Mouse (Mus musculus): ENCODE measurements around the gene Gmds.

Gmds gene

DNA sequence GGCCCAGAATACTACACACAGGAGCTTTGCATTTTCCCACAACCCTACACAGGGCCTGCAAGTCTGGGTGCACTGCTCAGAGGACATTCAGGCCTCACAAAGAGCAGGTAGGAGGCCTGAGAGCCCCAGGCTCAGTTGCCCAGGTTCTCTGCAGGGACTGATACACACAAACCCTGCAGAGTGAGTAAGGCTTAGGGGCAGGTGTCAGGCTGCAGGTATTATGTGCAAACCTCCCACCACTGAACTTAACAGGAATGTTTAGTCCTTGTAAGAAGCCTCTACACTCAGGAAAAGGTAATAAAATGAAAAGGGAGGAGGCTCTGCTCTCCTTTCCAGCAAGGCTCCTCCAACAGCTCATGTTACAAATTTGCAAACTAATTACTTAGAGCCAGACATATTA, 313.7 kb downstream of the Gmds start:
- DNase-seq, result no peak

DNA sequence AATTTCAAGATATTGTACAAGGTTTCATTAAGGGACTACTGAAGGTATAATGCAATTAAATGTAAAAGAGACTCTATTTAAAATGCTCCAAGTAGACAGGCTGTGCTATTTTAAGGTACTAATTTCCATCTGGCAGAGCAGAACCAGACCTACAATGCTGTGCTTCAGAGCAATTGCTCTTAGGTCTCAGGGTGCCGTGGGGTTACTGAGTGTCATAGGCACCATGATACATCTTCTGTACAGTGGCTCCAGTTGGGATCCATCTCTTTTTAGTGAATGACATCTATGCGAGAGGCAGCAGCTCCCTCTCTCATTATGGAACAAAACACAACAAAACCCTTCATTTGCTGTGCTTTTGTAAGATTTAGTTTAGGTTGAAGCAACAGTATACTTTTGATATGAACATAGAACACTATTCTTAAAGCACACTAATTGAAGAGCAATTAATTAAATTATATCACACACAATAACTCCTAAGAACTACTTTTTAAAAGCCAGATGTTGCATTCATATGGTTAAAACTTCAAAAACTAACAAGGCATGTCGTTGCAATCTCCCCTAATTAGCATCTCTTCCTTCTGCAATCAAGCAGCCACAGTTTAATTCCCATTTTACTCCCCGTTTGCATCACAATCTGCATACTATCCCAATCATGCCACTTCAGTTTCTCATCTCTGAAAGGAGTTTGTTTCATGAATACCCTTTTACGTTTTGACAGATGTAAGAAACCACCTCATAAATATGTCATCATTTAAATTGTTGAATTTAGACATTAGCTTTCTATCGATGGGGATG, 317.9 kb downstream of the Gmds start:
- no peak for DNase-seq

DNA sequence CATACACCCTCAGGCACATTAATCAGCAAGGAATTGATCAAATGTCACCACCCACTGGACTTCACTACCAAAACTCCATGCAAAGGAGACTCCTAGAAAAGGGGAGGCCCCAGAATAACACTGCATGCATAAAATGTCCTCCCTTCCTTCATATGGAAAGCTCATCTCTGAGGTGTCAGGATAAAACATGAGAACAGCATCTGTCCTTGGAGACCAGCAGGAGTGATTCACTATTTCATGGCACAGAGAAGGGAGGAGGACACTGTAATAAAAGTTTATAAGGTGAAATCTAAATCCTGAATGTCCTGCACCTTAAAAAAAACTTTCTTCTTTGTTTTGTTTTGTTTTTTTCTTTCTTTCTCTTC, 319.3 kb downstream of the Gmds start:
- DNase-seq, result no peak

DNA sequence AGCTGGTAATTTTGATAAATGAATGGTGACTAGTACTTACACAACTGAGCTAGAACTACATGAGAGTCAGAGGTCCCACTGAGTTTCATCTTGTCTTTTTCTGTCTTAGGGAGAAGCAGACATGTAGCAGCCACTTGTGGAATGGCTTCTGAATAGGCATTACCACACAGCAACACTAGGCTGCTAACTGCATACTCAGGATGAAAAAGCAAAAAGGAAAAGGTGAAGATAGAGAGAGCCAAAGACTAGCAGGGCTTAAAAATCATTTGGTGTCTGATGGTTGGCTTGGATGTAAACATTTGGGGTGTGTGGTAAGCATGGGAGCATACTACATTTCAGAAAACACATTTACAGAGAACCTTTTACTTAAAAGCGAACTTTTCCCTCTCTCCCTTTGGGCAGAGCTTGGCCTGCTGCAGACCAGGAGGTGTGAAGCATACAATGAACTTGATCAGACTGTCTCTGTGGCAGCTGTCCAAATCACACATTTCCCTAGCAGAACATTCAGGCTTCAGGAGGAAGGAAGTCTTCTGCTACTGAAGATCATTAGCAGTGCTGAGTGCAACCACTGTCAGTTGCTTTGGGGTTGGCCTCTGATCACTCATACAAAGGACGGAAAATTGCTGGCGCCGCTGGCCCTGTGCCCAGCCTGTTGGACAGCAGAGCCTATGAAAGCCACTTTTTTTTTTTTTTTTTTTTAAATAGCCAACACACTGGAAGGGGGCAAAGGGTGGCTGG, 319.9 kb downstream of the Gmds start:
- peak; percentile 32 to 65 for DNase-seq

DNA sequence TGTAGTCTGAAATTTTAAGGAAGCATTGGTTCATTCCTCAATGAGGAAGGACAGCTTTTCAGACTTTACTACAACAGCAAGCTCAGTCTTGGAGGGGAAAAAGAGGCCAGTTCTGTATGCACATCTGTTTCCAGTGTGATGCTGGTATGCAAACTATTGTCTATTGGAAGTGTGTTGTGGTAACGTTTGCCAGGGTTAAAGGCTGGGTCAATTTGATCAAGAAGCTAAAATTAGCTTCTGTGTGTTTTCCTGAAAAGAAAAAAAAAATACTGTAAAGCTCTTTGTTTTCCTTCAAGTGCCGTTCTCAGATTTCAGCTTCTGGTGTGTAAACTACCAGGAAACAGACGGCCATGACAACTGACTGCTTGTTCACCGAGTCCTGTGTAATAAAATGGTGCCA, 329.7 kb downstream of the Gmds start:
- DNase-seq, result no peak

DNA sequence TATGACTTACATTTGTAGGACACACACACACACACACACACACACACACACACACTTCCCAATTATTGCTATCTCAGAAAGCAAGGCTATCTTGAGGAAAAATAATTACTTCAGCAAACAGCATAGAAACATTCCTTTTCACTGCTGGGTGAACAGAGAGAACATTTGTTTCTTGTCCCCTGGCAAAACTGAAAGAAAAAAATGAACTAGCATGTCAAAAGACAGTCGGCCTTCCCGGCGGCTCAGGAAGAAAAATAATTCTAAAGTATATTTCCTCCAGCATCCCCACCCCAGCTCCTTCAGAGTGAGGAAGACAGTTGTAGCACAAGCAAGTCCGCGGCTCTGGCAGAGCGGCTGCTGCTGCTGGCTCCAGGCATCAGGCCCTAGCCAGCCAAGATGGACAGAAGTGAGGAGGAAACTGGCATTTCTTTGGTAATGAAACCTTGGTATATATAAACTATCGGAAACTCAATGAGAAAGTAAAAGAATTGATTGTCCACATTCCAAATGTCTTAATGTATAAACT, 330.4 kb downstream of the Gmds start:
- no peak for DNase-seq

DNA sequence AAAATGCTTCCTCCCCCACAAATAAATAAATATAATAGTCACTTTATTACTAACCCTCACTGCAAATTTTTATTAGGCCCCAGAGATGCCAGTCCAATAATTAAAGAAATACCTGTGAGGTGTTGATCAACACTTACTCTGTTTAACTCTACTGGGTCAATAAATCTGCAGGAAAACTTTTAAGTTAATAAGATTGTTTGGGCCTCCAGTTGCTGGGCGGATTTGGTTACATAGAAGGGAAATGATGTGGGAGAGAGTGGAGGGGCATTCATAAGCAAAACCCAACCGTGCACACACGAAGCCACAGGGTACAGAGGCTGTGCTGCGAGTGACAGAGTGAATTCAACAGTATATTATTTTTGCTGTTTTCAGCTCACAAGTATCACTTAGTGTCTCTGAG, 345.1 kb downstream of the Gmds start:
- no peak for DNase-seq

DNA sequence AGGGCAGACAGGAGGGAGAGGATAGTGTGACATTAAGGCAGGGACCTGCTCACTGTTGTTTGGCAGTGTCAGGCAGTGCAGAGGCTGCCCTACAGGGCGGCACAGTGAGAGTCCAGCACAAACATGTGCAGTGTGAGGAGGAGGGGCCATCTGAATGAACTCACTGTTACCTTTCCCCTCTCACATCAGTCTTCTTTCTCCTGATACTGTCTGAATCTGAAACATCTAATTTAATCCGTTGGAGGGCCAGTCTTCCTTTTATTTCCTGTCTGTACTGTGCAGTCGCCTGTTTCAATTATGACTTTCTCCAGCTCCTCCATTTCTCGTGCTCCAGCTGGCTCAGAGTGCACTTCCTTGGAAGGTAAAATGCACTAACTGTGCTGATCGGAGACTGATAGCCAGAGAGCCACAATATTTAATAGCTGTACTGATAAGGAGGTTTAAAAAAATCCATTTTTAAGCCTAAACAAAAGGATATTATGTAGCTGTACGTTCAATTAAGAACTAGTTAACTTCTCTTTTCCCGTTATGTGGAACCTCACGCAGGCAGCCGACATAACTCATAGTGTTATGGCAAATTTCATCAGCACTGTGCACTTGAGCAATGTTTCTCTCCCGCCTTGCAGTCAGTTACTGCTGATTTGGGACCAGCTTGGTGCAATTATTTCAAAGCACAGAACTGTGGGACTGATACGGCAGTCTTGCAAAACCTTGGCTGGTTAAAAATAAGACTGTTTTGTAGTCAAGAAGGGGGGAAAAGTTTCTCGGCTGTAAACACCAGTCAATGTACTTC, 345.9 kb downstream of the Gmds start:
- DNase-seq, result no peak

DNA sequence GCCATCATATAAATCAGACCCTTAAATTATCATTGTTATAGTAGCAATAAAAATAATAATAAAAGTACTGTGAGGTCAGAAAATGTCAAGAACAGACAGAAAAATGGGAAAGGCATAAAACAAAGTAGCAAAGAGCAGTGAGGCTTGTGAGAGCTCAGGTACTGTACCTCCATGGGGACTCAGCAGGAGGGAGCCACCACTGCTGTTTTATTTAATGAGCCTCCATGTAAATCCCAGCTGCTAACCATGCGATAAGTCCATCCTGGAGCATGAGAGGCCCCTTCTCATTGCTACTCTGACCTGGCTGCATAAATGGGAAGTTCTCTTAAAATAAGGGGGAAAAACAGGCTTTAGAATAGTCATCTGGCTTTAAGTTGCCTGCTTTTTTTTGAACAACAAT, 357.3 kb downstream of the Gmds start:
- no peak for DNase-seq

DNA sequence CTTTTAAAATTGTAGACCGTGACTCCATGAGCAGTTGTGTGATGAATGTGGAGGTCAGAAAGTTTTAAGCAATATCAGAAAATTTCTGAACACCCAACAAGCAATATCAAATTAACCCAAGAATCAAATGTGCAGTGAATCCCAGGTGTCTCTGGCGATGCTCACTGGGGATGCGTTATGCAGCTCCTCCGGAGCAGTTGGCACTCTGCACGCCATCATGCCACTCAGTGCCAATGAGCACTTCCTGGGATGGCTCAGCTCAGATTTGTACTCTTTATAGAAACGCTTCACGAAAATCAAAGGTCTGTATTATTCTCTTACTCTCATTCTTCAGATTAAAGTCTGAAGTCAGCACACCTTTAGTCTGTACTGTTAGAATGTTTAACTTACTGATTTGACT, 360.4 kb downstream of the Gmds start:
- peak; percentile 45 to 62 for DNase-seq

DNA sequence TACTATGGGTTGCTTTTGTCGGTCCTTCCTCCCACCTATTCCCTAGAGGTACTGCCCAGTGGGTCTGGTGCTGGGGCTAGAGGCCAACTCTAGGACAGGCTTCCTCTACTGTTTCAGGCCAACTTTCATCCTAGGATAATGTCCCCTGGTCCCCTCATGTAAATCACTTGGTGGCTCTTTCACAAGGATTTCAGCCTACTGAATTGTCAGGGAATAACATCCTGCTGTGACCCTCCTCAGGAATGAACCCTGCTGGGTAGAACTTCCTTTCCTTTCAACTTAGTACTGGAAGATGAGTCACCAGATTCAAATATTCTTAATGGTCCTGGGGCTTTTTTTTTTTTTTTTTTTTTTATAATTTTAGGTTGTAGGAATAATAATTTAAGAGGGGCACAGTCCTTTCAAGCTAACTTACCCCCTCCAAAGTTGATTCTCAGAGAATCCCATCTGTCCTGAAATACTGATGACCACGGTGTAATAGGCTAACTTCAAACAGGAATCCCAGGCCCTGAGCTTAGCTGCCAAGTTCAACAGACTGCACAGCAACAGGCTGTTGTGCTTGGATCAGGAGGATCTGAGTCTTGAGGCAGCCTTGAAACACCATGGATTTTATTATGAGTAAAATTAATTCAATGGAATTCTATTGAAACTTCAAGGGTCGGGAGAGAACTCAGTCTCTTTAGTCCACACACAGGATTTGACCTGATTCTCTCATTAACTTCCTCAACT, 363.6 kb downstream of the Gmds start:
- DNase-seq, result no peak

DNA sequence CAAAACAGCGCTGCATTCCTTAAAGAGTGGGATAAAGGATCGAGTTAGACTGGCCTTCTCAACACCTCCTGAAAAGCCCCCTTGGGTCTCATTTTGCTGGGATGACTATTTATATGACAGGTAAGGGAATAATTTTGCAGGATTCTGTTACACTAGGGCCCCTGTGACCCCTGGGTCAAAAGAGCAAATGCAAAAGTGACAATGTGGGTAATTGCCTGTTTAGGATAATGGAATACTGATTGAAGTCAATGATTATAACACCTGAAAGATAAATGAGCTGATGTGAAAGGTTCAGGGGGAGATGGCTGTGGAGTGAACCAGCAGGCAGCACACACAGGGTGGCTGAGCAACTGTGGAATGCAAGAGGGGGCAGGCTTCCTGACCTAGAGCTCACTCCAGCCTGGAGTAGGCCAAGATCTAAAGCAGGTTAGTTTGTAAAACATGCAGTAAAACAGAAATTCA, 367.5 kb downstream of the Gmds start:
- DNase-seq, result no peak

DNA sequence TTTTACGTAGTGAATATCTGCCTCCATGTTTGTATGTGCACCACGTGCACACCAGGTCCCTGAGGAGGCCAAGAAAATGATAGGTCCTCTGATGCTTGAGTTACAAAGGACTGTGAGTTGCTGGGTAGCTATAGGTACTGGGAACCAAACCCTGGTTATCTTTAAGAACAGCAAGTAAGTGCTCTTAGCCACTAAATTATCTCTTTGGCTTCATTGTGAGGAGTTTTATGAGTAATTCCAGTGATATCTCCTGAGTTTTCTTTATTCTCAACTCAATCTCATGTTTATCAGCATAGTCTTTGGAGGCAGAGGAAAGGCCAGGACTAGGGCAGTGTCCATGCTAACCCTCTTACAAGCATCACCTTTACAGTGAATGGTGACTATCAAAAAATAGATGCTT, 370.3 kb downstream of the Gmds start:
- no peak for DNase-seq

DNA sequence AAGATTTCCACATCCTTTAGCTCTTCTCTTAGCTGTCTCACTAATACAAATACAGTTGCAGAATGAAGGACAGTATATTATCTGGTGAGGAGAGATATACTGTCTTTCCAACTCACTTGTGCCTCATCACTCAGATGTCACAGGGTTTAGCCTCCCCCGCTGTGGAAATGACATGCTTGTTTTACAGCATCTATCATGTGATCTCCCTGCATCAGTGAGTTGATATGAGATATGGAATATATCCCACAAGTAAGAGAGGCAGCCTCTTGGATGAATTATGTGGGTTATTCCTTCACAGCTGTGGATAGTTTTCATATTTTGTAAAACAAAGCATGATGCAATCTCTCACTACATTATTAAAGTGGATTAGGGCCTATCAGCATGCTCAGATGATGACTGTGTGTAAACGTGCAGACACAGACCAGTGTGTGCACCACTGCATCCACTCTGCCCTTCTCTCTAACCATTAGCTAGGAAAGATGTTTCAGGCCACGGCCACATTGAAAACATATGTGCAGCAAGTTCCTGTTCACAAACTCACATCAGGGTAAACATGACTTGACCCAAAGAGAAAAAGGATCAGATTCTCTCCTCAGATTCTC, 371.5 kb downstream of the Gmds start:
- no peak for DNase-seq

DNA sequence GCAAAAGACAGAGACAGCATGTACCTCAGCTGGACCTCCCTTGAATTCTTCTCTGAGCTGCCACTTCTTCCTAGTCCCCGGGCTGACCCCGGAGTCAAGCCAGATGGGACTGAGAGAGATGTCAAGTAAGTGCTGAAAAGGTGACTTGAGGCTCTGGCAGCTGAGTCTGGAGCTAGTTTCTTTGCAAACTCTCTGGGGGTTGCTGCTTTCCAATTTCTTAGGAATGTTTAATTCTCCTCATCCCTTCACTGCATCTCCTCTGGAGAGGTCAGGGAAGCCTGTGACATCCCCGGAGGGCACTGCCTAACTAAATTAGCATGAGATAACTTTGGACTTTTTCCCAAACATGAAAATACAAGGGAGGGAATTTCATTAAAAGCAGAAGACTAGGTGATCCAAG, 378.0 kb downstream of the Gmds start:
- DNase-seq, result no peak

DNA sequence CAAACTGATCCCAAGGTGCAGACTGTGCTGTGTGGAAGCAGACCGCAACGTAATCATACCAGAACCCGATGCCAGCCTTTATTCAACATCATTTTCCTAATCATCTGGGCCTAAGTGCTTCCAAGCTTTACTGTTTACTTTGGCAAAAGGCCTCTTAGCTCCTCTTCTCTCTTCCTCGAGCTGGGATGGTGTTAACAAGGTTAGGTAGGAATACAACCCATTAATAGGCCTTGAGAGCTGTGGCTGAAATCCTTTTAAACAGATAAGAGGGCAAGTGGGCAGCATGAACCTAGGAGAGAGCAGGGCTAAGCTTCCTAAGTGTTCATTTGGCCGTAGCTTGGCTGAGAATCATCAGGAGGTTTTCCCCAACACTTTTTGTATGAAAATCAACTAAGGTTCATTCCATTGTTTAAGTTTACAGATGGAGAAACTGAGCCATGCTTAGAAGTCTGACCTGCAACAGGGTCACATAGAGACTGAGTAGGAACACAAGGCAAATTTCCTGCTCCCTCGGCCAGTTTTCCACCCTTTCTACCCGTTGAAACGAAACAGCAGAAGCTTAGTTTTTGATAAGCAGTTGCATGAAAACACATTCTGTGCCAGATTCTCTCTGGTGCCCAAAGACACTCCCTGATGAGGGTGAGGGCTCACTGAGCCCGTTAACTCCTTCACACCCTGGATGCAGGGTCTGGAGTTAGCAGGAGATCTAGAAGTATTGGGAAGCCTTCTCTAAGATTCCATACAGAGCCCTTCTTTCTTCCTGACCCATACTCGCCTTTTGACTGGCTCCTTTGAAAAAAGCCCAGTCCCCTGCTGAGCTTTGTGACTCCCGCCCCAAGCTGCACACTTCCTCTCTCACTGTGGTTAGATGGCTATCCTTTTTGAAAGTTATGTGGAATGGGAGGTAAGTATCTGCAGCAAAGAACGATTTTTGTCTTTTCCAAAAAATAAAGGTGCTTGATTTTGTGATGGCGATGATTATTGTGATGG, 379.9 kb downstream of the Gmds start:
- no peak for DNase-seq

DNA sequence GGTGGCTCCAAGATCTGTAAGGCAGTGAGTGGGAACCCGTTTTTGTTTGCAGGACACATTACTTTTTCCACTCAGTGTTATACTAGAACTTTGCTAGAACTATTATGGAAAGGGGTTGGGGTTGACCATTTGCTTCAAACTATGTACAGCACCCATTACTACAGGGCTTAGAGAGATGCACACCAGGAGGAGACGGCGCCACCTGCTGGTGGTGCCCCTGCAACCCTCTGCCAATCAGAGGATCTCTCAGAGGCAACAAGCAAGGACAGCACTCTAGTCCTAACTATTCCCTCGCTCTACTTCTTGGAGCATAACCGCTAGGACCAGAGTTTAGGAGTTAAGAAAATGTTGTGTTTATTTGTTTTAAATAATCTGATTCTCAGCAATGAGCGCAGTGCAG, 382.0 kb downstream of the Gmds start:
- DNase-seq, result peak in 1 of 2 experiments; percentile 29

DNA sequence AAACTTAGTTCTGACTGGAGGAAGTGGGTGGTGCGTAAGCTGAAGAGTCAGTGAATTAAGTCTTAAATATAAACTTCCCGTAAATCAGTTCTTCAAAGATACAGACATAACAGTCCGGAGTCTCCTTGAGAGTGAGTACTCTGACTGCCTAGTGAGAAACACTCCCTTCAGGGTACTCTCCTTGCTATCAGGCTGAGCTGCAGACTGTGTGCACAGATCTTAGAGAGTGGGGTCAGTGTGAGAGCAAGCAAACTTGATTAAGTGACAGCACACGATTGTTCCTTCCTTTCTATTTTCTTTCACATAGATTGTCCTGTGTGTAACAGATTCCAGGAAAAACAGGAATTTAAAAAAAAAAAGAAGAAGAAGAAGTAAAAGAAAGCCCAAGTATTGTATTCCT, 382.4 kb downstream of the Gmds start:
- DNase-seq, result no peak

DNA sequence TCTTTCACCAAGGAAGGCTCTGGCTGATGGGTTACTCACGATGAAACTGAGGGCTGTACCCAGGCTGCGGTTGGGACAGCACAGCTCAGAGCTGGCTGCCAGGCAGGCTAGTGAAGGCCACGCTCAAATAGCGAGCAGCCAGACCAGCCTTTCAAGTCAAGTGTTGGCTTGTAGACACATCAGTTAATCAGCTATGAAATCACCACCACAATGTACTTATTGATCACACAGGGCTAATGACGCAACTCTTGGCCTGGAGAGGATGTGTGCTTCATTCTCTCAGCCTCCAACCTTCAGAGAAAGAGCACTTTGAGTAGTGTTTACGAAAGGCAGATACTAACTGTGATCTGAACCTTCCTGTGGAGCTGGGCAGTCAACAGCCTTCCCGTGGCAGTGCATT, 383.4 kb downstream of the Gmds start:
- DNase-seq, result no peak

DNA sequence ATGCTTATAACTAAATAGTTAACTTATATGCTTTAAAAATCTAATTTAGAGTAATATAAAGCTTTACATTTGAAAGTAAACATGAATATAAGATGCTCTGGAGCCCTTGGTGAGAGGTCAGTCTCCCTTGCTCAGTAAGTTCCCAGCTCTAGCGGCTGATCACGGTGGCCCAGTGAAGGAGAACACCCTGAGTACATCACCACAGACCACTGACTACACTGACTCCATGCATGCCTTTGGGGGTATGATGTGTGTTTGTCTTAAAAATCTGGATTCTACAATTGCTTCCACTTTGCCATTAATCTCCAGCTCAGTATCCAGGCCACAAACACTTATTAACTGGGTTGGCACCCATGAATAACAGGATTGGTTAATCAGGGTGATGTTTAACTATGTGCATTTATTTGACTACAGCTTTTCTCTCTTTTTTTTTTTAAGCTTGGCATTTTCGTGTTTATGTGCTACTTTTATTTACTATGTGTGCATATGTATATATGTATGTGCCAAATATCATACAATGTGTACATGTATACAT, 393.8 kb downstream of the Gmds start:
- DNase-seq, result no peak
